Mouse (Mus musculus): Measurements from ENCODE around the gene Ccr1.
A peak's percentile ranks its signal among the peaks of the same experiment; 100 is the strongest.

The Ccr1 gene

DNA sequence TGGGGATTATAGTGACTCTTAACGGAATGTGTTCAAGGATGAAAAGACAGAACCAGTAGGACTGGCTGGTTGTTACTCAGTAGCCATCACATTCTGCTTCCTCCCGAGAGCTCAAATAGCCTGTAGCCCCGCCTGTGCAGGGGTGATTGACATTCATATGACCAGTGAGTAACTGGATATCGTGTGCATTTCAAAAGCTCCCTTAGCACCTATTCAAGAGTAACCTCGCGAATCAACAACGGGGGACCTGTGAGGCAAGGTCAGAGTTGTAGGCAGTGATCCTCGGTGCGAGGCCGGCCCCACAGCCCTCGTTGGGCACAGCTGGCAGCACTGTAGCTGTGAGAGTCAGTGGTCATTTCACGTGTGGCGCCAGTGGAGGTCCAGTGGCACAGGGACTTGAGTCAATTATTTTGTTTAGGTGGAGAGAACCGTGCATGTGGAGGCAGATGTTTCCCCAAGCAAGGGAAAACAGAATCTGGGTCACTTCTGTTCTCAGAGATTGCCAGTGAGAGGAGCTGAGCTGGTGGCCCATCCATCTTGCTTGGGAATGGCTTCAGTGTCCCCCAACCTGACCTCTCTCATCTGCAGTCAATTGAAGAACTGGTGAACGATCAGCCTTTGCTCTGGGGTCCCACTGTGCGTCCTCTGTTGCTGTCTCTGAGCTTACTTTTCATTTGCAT, 41.1 kb downstream of the Ccr1 start:
- no peak for DNase-seq (ENCODE audit: low spot score in 2 of 2)

DNA sequence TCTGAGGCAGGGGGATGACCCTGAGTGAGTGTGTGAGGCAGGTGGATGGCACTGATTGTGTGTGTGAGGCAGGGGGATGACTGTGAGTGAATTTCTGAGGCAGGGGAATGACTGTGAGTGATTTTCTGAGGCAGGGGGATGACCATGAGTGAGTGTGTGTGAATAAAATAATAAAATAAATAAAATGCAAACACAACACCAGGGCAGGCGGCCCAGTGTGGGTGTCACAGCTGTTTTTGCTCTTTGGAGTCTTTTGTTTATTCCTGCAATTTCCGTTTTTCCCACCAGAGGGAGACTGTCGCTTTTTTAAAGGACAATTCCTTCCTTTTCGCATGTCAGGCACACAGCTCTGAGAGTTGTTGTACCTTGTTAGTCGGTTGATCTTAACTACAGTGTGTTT, 42.5 kb downstream of the Ccr1 start:
- peak in 1 of 2 experiments; percentile 74 for DNase-seq (ENCODE audit: low spot score in 2 of 2)

DNA sequence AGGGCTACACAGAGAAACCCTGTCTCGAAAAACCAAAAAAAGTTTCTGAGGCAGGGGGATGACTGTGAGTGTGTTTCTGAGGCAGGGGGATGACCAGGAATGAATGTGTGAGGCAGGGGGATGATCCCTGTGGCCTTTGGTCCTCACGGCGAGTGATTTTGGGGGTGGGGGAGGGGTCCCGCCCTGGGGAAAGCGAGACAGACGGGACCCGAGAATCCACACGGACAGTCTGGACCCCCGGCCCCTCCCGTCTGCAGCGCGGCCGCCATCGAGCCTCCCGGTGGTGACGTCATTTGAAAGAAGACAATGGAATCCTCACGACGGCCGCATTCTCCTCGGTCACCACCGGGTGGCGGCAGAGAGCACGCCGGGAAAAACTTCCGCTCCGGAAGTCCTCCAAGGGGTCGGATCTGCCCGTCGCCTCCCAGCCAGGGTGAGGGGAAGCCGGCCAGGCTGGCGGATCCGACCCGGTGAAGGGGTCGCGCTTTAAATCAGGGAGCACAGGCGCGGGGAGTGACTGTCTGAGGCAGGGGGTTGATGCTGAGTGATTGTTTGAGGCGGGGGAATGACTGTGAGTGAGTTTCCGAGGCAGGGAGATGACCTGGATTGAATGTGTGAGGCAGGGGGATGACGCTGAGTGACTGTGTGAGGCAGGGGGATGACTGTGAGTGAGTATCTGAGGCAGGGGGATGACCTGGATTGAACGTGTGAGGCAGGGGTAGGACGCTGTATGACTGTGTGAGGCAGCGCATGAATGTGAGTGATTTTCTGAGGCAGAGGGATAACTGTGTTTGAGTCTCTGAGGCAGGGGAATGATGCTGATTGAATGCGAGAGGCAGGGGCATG, 43.2 kb downstream of the Ccr1 start:
- peak in 1 of 2 experiments; percentile 90 for DNase-seq (ENCODE audit: low spot score in 2 of 2)

DNA sequence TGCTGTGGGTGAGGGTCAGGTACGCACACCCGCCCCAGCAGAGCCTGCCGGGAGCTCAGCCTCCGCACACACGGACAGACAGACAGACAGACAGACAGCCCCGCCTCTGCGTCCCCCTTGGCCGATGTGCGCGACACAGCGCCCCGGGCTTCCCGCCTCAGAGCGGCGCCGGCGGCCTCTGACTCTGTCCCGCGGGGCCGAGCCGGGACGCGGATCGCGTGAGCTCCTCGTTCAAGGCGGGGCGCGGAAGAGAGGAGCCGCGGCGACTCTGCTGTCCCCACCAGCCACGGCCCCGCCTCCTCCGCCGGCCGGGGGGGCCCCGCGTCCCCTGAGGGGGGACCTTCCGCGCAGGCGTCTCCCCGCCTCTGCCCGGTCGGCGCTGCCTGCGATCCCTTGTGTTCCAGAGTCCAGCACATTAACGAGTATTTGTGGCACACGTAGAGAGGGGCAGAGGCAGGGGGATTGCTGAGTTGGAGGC, 43.9 kb downstream of the Ccr1 start:
- DNase-seq (ENCODE audit: low spot score in 2 of 2) = peak; percentile 79 to 92

DNA sequence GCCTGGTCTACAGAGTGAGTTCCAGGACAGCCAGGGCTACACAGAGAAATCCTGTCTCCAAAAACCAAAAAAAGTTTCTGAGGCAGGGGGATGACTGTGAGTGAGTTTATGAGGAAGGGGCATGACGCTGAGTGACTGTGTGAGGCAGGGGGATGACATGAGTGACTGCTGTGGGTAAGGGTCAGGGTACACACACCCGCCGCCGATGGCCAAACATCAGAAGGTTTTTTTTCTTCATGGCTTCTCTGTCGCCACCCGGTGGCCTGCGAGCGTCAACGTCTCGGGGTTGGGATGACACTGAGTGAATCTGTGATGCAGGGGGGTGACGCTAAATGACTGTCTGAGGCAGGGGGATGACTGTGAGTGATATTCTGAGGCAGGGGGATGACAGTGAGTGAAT, 44.5 kb downstream of the Ccr1 start:
- DNase-seq (ENCODE audit: low spot score in 2 of 2) = peak in 1 of 2 experiments; percentile 76

DNA sequence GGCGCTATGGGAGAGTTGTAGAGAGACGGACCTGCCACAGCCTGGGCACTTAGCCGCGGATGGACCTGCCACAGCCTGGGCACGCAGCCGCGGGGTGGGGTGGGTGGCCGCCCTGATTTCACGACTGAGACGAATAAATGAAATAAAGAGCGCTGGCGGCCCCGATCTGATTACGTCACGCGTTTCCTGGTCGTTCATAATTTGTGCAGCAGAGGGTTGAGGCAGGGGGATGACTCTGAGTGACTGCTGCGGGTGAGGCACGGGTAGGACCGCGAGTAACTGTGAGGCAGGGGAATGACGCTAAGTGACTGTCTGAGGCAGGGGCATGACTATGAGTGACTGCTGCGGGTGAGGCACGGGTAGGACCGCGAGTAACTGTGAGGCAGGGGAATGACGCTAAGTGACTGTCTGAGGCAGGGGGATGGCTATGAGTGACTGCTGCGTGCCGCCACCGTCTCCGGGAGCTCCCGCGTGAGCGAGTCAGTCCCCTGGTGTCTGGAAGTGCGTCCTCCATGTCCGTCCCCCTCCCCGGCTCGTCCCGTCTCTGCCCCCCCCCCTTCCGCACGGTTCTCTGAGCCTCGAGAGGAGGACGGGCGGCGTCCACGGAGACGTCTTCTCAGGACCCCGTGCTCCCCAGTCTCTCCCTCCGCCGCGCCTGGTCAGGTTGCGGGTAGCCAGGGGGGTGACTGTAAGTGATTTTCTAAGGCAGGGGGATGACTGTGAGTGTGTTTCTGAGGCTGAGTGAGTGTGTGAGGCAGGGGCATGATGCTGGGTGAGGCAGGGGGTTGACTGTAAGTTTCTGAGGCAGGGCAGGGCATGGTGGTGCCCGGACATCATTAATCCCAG, 45.1 kb downstream of the Ccr1 start:
- DNase-seq (ENCODE audit: low spot score in 2 of 2) = no peak
